Mouse (Mus musculus) kidney, adult 8-10 months (tissue): ENCODE measurements around the gene Ddc.

ENCODE experiments used
- DNase-seq, 2 experiments: peaks; one replicate each; pipeline ENCODE4 v3.0.0; 2022

The Ddc gene

DNA sequence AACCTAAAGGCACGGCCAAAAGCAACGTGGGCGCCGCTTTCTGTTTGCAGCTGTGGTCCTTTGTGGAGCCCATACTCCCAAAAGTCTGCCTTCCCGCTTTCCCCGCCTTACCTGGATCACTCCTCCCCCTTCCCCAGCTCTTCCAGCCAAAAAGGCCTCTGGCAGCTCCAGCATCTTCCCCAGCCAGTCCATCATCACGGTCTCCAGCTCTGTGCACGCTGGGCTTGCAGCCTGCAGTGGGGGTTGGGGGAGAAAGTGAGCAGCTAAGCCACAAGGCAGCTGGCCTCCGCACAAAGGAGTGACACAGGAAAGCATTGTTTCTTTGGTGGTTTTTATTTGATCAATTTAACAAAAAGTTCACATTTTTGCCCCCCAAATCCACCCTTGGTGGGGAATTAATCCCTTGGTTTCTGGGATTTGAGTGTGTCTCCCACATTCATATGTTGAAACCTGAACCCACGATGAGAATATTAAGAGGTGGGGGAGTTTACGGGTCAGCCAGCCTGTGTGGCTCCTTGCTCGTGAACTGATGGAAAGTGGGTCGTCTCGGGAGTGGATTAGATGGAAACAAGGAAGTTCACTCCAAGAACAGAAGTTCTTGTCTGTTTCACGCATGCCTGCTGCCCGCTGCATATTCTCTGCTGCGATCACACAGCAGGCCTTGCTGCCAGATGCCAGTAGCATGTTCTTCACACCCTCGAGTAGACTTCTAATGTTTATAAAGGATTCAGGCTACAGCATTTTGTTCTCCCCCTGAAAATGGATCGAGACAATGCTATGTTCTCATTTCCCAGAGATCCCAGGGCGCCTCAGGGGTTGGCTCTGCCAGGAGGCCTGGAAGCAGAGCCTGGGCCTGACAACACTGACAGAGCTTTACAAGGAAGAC lies 24.7 kb downstream of the Ddc start:
- no peak for DNase-seq

GRCm38 (mm10) chr11:11872140-11872795 lies 25.7 kb downstream of the Ddc start:
- DNase-seq: no peak

GRCm38 (mm10) chr11:11871197-11871813 lies 26.6 kb downstream of the Ddc start:
- no peak for DNase-seq

GRCm38 (mm10) chr11:11867971-11868481 lies 29.9 kb downstream of the Ddc start:
- DNase-seq: no peak

- DNase-seq: no peak
Observed at GRCm38 (mm10) chr11:11866696-11867095, 31.2 kb downstream of the Ddc start.

- DNase-seq: no peak
Observed at GRCm38 (mm10) chr11:11865128-11865527, 32.8 kb downstream of the Ddc start.

GRCm38 (mm10) chr11:11864446-11865101 lies 33.4 kb downstream of the Ddc start:
- DNase-seq: no peak

DNA sequence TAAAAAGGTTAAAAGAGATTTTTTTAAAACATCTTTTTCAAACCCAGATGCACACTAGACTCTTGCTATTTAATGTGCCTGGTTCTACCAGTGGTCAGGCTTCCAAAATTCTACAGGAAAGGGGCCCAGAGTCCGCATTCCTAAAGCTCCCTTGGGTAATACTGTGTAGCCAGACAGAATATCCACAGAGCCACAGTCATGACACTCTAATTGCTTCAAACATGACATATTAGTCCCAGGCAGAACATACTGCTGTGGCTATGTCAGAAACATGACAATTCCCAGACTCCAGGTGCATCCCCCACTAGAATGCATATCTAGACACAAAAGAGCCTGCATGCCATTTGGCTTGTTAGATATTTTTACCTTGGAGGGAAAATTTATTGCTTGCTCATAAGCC lies 35.4 kb downstream of the Ddc start:
- no peak for DNase-seq

GRCm38 (mm10) chr11:11856959-11857358 lies 41.0 kb downstream of the Ddc start:
- DNase-seq: no peak

- no peak for DNase-seq
Observed at GRCm38 (mm10) chr11:11855685-11856131, 42.2 kb downstream of the Ddc start.

DNA sequence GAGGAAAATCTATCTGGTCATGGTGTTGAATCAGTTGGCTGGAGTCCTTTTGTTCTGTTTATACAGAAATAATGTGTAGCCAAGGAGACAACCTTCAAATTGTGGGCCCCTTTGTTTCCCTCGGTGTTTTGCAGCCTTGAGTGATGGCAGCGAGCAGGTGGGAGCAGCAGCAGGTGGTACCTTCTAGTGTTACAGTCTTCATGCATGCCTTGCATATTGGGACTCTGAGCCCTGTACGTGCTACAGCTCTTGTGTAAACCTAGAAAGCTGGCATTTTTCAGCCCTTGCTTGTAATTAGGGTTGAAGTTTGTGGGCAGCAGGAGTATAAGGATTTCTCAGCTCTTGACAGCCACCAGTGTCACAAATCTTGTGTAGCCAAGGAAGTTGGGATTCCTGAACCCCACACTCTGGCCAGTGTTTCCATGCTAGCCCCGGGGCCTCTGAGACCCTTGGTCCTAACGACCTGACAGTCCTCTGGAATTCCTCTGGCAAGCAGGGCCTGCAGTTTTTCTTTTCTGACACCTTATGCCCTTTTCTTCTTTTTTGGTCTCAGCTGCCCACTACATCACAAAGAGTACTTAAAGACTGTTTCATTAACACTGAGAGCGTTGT lies 42.8 kb downstream of the Ddc start:
- no peak for DNase-seq

GRCm38 (mm10) chr11:11853731-11854461 lies 44.0 kb downstream of the Ddc start:
- DNase-seq: no peak

GRCm38 (mm10) chr11:11851957-11852505 lies 45.9 kb downstream of the Ddc start:
- DNase-seq: no peak

- no peak for DNase-seq
Observed at GRCm38 (mm10) chr11:11850476-11851267, 47.3 kb downstream of the Ddc start.

DNA sequence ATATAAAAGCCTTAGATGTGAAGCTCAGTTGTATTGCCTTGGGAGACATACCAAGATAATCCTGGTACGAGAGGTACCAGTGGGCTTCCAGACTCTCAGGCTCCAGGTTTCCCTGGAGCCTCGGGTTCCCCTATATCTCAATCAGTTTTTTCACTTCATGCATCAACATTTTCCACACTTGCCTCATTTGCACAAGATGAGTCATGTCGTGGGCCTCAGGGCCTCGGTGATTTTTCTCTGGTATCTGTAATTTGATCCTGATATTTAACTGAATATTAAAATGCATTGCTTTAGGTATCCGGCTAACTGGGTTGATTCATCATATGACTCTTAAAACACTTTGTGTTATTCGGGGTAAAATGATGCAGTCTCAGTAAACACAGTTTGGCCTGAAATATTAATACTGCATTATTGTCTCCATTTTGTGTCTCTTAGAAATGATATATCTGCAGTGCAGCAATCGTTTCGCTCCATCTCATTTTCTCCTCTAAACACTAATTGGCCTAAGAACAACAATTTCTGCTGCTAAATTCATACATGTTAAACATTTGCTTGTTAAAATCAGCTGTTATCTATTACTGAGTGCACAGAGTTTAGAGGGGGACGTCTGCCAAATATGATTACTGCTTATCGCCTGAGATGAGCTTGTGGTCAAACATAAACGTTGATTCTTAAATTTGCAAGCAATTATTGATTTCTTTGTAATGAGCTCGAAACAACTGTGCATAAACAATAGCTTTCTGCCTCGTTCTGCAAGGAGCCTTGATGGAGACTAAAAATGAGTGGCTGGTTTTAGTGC lies 48.2 kb downstream of the Ddc start:
- no peak for DNase-seq

- no peak for DNase-seq
Observed at GRCm38 (mm10) chr11:11848467-11848866, 49.5 kb downstream of the Ddc start.

GRCm38 (mm10) chr11:11845044-11845443 lies 52.9 kb downstream of the Ddc start:
- no peak for DNase-seq

- DNase-seq: peak; percentile 42 to 55
Observed at GRCm38 (mm10) chr11:11844367-11844971, 53.5 kb downstream of the Ddc start.

DNA sequence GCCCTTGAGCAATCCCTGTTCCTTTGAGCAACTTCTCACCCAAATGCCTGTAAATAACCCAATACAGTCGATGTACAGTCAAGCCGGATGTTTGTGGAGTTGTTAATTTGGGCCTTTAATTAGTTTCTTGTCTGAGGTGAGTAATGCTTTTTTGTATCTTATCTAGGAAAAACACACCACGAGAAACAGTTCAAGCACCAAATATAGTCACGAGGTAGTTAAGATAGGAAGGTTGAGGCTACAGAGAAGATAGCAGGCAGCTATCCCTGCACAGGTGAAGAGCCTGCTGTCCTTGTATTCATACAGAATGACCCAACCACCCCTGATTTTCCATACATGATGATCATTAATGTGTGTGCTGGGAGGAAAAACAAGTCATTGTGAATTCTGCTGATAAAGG lies 56.4 kb downstream of the Ddc start:
- no peak for DNase-seq
